ENCODE assay signal across 11 mouse cellular contexts in the genomic region with DNA sequence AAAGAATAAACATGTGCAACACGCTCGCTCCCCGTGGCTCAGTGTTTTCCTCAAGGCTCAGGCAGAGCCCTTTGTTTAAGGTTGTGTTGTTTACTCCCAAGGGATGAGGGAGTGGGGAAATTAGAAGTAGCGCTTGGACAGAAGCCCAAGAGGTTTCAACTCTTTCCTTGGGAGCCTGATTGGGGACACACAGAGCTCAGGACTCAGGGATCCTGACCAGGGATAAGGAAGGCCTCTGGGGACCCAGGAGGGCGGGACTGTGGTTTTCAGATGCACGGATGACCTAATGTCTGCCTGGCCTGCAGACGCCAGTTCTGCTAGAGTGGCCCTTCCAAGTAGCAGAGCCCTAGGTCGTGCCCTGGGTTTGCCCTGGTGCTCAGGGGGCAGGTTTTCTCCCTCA. TPM values are rescaled to one million over a fixed set of nuclear protein-coding genes. Genes with fewer than 3 reads are reported as not detected.
DNase-seq lines count a peak whose midpoint lies in the region; ATAC-seq lines count a peak whose summit lies in the region.
"Had no signal": no experiment of that assay in that cellular context is flagged by ENCODE, and none has a peak within 500 bp of the region (broad histone marks: within the 10 kb centered on the region; RNA-seq: fewer than 3 reads in every experiment).

No protein-coding gene starts in this region.

- no peak overlapping the region for H3K27ac ChIP-seq in heart, embryonic 11.5 days (ENCODE audit: low read depth, low read length)
- H3K27ac ChIP-seq in midbrain, embryonic 16.5 days (ENCODE audit: low read length): no peak overlapping the region
- no peak overlapping the region for H3K27ac ChIP-seq in liver, embryonic 12.5 days
- H3K27ac ChIP-seq: hindbrain, embryonic 10.5 days had no signal

- intact Hi-C loops in left cerebral cortex, postnatal 36 days (cut with DNase I): no loop called here

- H3K4me2 ChIP-seq in heart, embryonic 11.5 days: no peak overlapping the region
- no peak overlapping the region for H3K4me2 ChIP-seq in midbrain, embryonic 16.5 days (ENCODE audit: low read length)
- H3K4me2 ChIP-seq in liver, embryonic 12.5 days: no peak overlapping the region

- peaks cover 3% of the 10 kb centered on the region; the same call in 1 of the 2 replicates for H3K4me1 ChIP-seq in heart, embryonic 11.5 days (ENCODE audit: control insufficient read depth, insufficient read depth, low read length)
- H3K4me1 ChIP-seq in midbrain, embryonic 16.5 days (ENCODE audit: control insufficient read depth, insufficient read depth, low read length): no peaks in the 10 kb centered on the region
- H3K4me1 ChIP-seq in liver, embryonic 12.5 days: peaks cover 9% of the 10 kb centered on the region

- no peaks in the 10 kb centered on the region for H3K36me3 ChIP-seq in heart, embryonic 11.5 days (ENCODE audit: control insufficient read depth, insufficient read depth, low read length)
- no peaks in the 10 kb centered on the region for H3K36me3 ChIP-seq in midbrain, embryonic 16.5 days (ENCODE audit: control insufficient read depth, insufficient read depth, low read length)
- H3K36me3 ChIP-seq in liver, embryonic 12.5 days: no peaks in the 10 kb centered on the region
- H3K36me3 ChIP-seq: hindbrain, embryonic 10.5 days had no signal

- no peaks in the 10 kb centered on the region for H3K9me3 ChIP-seq in heart, embryonic 11.5 days (replicated peaks; ENCODE audit: control insufficient read depth, low read length)
- no peaks in the 10 kb centered on the region for H3K9me3 ChIP-seq in midbrain, embryonic 16.5 days (replicated peaks; ENCODE audit: control insufficient read depth, low read length, poor library complexity, severe bottlenecking)
- no peaks in the 10 kb centered on the region for H3K9me3 ChIP-seq in liver, embryonic 12.5 days (replicated peaks)
- H3K9me3 ChIP-seq: hindbrain, embryonic 10.5 days had no signal

- DNase-seq in 3134 (ENCODE audit: extremely low read depth, insufficient read length, low spot score): peak; percentile 69
- DNase-seq in NIH3T3 (ENCODE audit: low read depth): peak; percentile 45
- DNase-seq in kidney, postnatal 36 days: peak; percentile 84 to 93
- no peak for DNase-seq in left cerebral cortex, postnatal 36 days (ENCODE audit: low spot score in 2 of 2)
- DNase-seq: thymus, postnatal 36 days had no signal

- H3K9ac ChIP-seq in heart, embryonic 11.5 days (ENCODE audit: low read depth, low read length): peak overlapping the region; percentile 22; the same call in 1 of the 2 replicates
- H3K9ac ChIP-seq in midbrain, embryonic 16.5 days (ENCODE audit: low read depth, low read length): no peak overlapping the region
- no peak overlapping the region for H3K9ac ChIP-seq in liver, embryonic 12.5 days

- WGBS in heart, embryonic 11.5 days (ENCODE audit: insufficient replicate concordance): 42% methylated on average over 8 of the region's 8 CpGs
- WGBS in midbrain, embryonic 16.5 days: 66% methylated on average over 8 of the region's 8 CpGs
- WGBS in liver, embryonic 12.5 days (ENCODE audit: insufficient replicate concordance): 54% methylated on average over 8 of the region's 8 CpGs

- ATAC-seq in heart, embryonic 11.5 days (replicated peaks; ENCODE audit: insufficient number of reproducible peaks, low FRiP score, low TSS enrichment): no peak
- ATAC-seq in megakaryocyte, adult 5-6 weeks (ENCODE audit: poor library complexity, severe bottlenecking): no peak
- no peak for ATAC-seq in midbrain, embryonic 16.5 days
- no peak for ATAC-seq in liver, embryonic 12.5 days

- H3K4me3 ChIP-seq in heart, embryonic 11.5 days (ENCODE audit: low read depth, low read length): no peak overlapping the region
- no peak overlapping the region for H3K4me3 ChIP-seq in midbrain, embryonic 16.5 days (ENCODE audit: low read depth, low read length)
- H3K4me3 ChIP-seq in liver, embryonic 12.5 days: no peak overlapping the region
- H3K4me3 ChIP-seq: hindbrain, embryonic 10.5 days had no signal

- H3K27me3 ChIP-seq in heart, embryonic 11.5 days (ENCODE audit: control insufficient read depth, insufficient read depth, low read length): no peaks in the 10 kb centered on the region
- no peaks in the 10 kb centered on the region for H3K27me3 ChIP-seq in midbrain, embryonic 16.5 days (ENCODE audit: control insufficient read depth, insufficient read depth, low read depth, low read length)
- H3K27me3 ChIP-seq in liver, embryonic 12.5 days (replicated peaks): no peaks in the 10 kb centered on the region

RNA-seq across cellular contexts. Expression of gene Map4, which starts 24.0 kb away (rescaled TPM):
- 64.9 and 93.6 TPM in 2 replicates for polyA plus RNA-seq in heart, embryonic 11.5 days (2014; fragmentation: Nextera tagmentation; extraction: Ambion mirVana)
- total RNA-seq in megakaryocyte, adult 5-6 weeks (2015): 74.3 and 82.8 TPM in 2 replicates
- total RNA-seq in megakaryocyte, adult 5-6 weeks (2017): 50.0 and 55.3 TPM in 2 replicates
- polyA plus RNA-seq in midbrain, embryonic 16.5 days (2015; fragmentation: Nextera tagmentation; extraction: Ambion mirVana): 211 and 213 TPM in 2 replicates
- polyA plus RNA-seq in liver, embryonic 12.5 days (2016; fragmentation: Nextera tagmentation; extraction: Ambion mirVana): 18.6 and 19.1 TPM in 2 replicates
- 100 to 1,000 TPM; 353 to 398 TPM for total RNA-seq in left cerebral cortex, postnatal 36 days (2021)

RNA-seq across cellular contexts. Expression of gene Cdc25a, which starts 31.9 kb away (rescaled TPM):
- polyA plus RNA-seq in heart, embryonic 11.5 days (2014; fragmentation: Nextera tagmentation; extraction: Ambion mirVana): 22.0 and 23.7 TPM in 2 replicates
- 12.7 and 13.5 TPM in 2 replicates for total RNA-seq in megakaryocyte, adult 5-6 weeks (2015)
- 17.3 and 21.2 TPM in 2 replicates for total RNA-seq in megakaryocyte, adult 5-6 weeks (2017)
- 9.9 and 12.3 TPM in 2 replicates for polyA plus RNA-seq in midbrain, embryonic 16.5 days (2015; fragmentation: Nextera tagmentation; extraction: Ambion mirVana)
- polyA plus RNA-seq in liver, embryonic 12.5 days (2016; fragmentation: Nextera tagmentation; extraction: Ambion mirVana): 34.9 and 36.4 TPM in 2 replicates
- total RNA-seq in left cerebral cortex, postnatal 36 days (2021): 1 to 10 TPM; 4.6 to 5.0 TPM

RNA-seq across cellular contexts. Expression of gene Camp, which starts 57.9 kb away (rescaled TPM):
- 1.1 TPM in 1 of 2 replicates, not detected in the other for polyA plus RNA-seq in heart, embryonic 11.5 days (2014; fragmentation: Nextera tagmentation; extraction: Ambion mirVana)
- total RNA-seq in megakaryocyte, adult 5-6 weeks (2015): 1,595 and 1,972 TPM in 2 replicates
- total RNA-seq in megakaryocyte, adult 5-6 weeks (2017): 1,104 and 1,348 TPM in 2 replicates
- 0.29 and 0.68 TPM in 2 replicates for polyA plus RNA-seq in midbrain, embryonic 16.5 days (2015; fragmentation: Nextera tagmentation; extraction: Ambion mirVana)
- 25.2 and 31.4 TPM in 2 replicates for polyA plus RNA-seq in liver, embryonic 12.5 days (2016; fragmentation: Nextera tagmentation; extraction: Ambion mirVana)
- not detected for total RNA-seq in left cerebral cortex, postnatal 36 days (2021)
- total RNA-seq: liver, adult 2 months had no signal
- polyA plus RNA-seq: hindbrain, embryonic 10.5 days had no signal

Comparison
In these comparisons a context has a peak if more than half of its experiments do, and no peak if none do; other contexts are left out.
1. DNase-seq: peak in 3134 (single experiment), NIH3T3 (single experiment) and kidney, postnatal 36 days (2 of 2); none in left cerebral cortex, postnatal 36 days (0 of 2).
2. RNA of gene Camp, which starts 57.9 kb away (polyA plus RNA-seq): 25.2 to 31.4 TPM in liver, embryonic 12.5 days; 1.1 TPM in heart, embryonic 11.5 days and 0.29 to 0.68 TPM in midbrain, embryonic 16.5 days; every median in the first group is over 10 times any median in the second.